Mouse (Mus musculus): Measurements from ENCODE around the gene Gm43191. TPM values are rescaled to one million over a fixed set of nuclear protein-coding genes. Genes with fewer than 3 reads are reported as not detected.

Gene Gm43191
- polyA plus RNA-seq, 1 experiment = not detected

- TF ChIP-seq GATA1 (IDR thresholded peaks at IDR 0.05; ENCODE audit: low read length) = peak; percentile 15
Observed at GRCm38 (mm10) chr3:116695666-116695985, 14.6 kb upstream of the Gm43191 start.

- TF ChIP-seq GATA1 (IDR thresholded peaks at IDR 0.05; ENCODE audit: low read length) = no peak
Observed at GRCm38 (mm10) chr3:116694955-116695665, 14.1 kb upstream of the Gm43191 start.

- peak; percentile 80 for TF ChIP-seq GATA1 (IDR thresholded peaks at IDR 0.05; ENCODE audit: low read length)
Observed at GRCm38 (mm10) chr3:116694312-116694711, 13.3 kb upstream of the Gm43191 start.

DNA sequence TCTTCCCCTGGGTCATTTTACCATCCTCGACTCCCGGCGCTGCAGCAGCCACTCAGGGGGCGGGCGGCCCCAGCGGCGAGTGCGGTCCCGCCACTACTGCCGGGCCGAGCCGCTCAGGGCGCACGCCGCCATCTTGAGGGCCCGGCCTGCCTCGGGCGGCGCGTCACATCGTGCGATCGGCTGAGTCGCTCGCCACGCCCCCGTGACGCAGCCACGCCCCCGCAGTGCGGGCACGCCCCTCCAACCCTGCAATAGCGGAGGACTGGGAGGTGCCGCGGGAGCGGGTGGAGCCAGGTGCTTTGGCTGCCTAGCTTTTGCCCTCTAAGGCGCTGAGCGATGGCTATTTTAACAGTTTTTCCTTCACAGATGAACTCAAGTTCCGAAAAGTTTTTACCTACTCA is 18.6 kb downstream of the Gm43191 start, which contains the start of gene Mfsd14a:
TSS of gene Mfsd14a (minus strand) at position 215 of the 401 bp plus-strand sequence.
- no peak for TF ChIP-seq GATA1 (IDR thresholded peaks at IDR 0.05; ENCODE audit: low read length)

DNA sequence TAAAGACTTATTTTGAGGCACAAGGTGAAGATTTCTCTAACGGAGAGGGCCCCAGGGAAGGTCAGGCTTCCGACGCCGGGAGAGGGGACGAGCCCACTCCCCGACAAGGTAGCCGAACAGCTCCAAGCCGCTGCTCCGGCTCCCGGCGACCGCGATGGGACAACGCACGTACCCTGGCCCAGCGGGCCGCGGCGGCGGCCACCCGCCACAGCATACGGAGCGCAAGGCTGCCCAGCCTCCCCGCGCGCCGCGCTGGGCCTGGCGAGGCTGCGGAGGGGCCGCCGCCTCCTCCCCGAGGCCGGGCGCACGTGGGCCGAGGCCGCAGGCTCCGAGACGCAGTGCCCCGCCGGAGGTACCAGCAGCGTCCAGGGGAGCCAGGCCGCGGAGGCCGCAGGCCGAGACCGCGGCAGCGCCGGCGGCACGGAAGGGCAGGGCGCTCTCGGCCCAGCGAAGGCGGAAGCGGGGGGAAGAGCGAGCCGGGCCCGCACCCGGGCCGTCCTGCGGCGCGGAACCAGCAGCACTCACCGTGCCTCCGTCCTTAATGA is 19.1 kb downstream of the Gm43191 start:
- no peak for TF ChIP-seq GATA1 (IDR thresholded peaks at IDR 0.05; ENCODE audit: low read length)

DNA sequence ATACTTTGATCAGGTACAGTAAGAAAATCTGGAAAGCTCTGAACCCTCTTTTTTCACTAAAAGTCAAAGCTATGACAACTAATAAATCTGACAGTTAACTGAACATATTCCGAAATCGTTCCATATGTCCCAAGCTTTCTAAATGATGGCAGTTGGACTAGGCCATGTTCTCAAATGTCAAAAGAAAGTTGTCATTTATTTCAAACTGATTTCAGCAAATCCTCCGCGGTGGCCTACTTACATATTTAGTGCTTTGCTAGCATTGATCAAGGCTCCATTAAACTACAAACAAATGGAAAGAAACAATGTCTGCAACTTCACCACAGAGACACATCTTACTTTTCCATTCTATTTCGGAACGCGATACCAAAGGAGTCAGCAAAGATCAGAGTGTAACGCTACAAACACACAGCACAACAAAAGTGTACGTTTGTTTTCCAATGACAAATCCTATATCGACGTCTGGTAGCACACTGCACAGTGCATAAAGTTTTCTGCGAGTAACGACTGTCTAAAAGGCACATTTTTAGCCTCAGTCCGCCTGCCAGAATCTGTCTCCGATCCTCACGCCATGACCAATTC is 19.7 kb downstream of the Gm43191 start:
- no peak for TF ChIP-seq GATA1 (IDR thresholded peaks at IDR 0.05; ENCODE audit: low read length)

- TF ChIP-seq GATA1 (IDR thresholded peaks at IDR 0.05; ENCODE audit: low read length) = no peak
Observed at GRCm38 (mm10) chr3:116659856-116660430, 21.1 kb downstream of the Gm43191 start.

- no peak for TF ChIP-seq GATA1 (IDR thresholded peaks at IDR 0.05; ENCODE audit: low read length)
Observed at GRCm38 (mm10) chr3:116658928-116659565, 22.0 kb downstream of the Gm43191 start.

DNA sequence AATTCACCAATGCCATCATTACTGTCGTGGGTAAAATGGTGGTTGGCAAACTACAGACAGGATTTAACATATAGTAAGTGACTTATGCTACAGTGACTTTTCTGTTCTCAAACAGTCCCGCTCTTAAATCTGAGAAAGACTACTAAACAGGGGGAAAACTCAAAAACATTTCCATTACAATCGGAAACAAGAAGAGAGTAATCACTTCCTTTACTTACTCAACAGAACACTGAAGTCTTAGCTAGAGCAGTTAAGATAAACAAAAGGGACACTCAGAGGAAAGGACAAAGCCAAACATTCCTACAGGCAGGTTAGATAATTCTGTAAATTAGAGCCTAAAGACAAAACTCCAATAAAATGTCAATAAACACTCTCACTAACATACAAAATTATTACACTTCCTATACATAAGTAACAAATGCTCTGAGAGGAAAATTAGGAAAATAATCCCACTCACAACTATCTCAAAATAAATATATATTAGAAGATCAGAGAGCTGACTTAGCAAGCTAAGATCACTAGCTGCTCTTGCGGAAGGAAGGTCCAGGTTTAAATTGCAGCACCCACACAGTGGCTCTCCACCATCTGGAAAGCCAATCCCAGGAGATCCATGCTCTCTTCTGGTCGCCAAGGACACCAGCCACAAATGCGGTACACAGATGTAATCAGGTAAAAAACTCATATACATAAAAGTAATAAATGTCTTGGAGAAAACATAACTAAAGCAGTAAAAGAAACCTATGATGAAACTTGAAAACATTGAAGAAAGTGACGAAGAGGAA is 24.7 kb downstream of the Gm43191 start:
- no peak for TF ChIP-seq GATA1 (IDR thresholded peaks at IDR 0.05; ENCODE audit: low read length)

GRCm38 (mm10) chr3:116653278-116653945 is 27.6 kb downstream of the Gm43191 start:
- TF ChIP-seq GATA1 (IDR thresholded peaks at IDR 0.05; ENCODE audit: low read length) = no peak

- TF ChIP-seq GATA1 (IDR thresholded peaks at IDR 0.05; ENCODE audit: low read length) = no peak
Observed at GRCm38 (mm10) chr3:116652033-116652446, 29.0 kb downstream of the Gm43191 start.

GRCm38 (mm10) chr3:116650698-116651097 is 30.4 kb downstream of the Gm43191 start:
- TF ChIP-seq GATA1 (IDR thresholded peaks at IDR 0.05; ENCODE audit: low read length) = no peak

GRCm38 (mm10) chr3:116648805-116649204 is 32.3 kb downstream of the Gm43191 start:
- no peak for TF ChIP-seq GATA1 (IDR thresholded peaks at IDR 0.05; ENCODE audit: low read length)

DNA sequence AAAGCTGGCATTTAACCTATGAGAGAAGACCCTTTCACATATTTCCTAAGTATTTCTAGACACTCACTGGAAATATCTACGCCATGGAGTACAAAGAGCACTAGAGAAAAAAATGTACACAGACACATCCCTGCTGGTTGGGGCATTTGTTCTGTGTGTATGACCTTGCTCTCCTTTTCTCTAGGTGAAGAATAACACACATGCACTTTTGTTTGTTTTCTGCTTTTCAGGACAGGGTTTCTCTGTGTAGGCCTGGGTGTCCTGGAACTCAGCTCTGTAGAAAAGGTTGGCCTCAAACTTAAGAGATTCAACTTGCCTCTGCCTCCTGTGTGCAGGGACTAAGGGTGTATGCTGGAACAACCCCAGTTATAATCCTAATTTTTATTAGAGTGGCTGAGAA is 34.7 kb downstream of the Gm43191 start:
- no peak for TF ChIP-seq GATA1 (IDR thresholded peaks at IDR 0.05; ENCODE audit: low read length)

GRCm38 (mm10) chr3:116642373-116642772 is 38.7 kb downstream of the Gm43191 start:
- TF ChIP-seq GATA1 (IDR thresholded peaks at IDR 0.05; ENCODE audit: low read length) = no peak
